Mouse (Mus musculus): ENCODE data around the gene Itln1.

Gene Itln1

DNA sequence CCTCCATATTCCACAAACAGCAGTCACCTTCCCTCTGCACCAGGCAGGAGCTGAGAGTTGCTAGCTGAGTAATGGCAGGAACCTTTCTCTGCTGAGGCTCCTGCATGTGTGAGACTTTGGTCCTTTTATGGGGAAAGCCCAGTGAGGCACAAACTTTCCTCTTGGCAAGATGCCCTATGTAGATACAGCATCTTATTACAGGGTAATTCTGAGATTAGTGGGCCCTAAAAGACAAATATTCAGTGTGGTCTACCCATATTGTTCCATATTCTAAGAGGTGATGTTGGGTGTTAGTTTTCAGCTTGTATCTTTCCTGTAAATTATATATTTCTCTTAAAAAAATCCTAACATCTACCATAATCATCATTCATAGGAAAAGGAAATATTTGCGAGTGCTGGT, at the start of gene Itln1:
Gene Itln1, minus strand, starts transcription at position 101 of the 400 bp plus-strand sequence.
- DNase-seq = no peak

DNA sequence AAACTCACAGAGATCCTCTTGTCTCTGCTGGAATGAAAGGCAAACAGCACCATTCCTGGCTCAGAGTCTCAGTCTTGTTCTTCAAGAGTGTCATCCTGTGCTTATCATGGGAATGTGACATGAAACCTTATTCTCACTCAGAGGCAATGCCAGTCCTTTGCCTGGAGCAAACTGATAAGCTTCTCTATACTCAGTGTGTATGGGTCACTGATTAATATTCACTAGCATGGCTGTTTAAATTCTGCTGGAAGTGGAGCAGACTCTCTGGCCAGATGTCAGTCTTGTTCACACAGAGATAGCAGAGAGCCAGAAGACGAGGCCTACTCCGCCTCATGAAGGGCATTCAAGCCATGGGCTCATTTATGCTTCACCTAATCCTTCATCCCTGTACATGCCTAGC, 49.5 kb upstream of the Itln1 start:
- no peak for DNase-seq

DNA sequence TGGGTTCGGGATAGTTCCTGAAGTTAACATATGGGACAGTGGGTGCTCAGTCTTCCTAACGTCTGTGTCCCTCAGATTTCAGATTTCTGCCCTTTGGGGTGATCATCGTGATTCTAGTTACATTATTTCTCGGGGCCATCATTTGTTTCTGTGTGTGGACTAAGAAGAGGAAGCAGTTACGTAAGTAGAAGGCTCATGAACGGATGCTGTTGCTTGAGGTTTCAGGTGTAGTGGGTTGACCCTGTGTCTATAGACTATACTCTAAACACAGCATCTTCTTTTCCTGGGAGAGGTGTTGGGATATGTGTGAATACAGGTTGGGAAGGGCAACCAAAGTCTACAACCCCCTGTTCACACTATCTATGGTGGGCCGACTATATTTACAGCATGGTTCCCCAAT, 42.1 kb upstream of the Itln1 start:
- no peak for DNase-seq

DNA sequence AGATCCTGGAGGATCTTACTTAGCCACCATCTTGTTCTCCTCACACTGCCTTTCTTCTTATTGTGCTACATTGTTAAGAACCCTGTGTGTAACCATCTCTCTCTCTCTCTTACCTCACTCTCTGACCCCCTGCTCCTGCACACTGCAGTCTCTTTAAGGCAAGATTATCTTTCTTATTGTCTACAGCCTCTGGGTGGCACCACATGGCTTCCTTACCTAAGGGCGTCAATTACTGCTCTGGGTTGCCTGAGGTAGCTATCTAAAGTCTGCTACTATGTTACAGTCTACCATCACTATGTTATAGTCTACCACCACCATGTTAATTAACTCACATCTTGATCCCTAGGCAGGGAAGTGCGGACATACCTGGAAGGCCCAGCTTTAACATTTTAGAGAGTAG, 33.3 kb upstream of the Itln1 start:
- no peak for DNase-seq

DNA sequence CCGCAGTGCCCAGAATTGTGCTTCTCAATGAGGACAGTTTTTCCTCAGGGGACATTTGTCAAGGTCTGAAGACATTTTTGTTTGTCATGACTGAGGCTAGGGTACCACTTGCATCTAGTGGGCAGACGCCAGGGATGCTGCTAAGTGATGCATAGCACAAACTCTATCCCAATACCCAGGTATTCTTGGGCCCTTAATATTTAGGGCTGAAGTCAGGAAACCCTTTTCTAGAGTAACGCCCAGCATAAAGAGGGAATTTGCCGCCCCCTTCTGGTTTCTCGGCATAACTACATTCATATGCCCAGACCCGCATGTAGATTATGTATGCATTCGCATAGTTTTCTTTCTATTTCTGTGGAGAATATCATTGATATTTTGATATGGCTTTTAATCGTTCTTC, 31.7 kb upstream of the Itln1 start:
- DNase-seq = peak; percentile 66 to 69

DNA sequence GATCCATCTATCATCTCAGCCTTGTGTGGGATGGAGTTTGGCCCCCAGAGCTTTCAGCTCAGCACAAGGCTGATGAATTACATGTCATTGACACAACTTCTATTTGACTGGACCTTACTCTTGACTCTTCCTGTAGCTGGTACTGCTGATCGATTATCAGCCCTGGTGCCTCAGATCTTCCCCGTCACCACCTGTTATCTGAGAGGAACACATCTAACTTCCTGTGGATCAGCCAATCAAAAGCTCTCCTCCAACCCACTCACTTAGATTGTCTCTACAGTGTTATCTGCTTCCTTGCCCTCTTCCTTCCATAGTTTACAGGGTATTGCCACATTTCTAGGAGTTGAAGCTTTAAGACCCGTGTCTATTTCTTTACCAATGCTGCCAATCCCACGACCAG, 30.8 kb upstream of the Itln1 start:
- DNase-seq = no peak

DNA sequence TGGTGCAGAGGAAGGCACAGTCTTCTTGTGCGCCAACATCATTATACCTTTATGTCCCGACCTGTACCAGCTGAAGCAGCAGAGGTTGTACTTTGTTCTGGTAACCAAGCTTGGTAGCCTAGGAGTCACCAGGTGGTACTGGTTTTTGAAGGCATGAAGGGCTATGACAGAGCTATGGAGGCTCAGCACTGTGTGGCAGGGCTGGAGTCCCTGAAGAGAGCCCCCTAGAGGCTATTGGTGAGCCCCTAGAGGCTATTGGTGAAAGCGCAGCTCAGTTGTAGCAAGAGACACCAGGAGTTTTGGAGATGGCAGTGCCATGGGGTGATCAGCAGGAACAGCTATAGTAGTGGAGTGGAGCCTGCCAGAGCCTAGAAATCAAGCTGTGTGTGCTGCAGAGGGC, 29.2 kb upstream of the Itln1 start:
- peak; percentile 12 to 34 for DNase-seq

DNA sequence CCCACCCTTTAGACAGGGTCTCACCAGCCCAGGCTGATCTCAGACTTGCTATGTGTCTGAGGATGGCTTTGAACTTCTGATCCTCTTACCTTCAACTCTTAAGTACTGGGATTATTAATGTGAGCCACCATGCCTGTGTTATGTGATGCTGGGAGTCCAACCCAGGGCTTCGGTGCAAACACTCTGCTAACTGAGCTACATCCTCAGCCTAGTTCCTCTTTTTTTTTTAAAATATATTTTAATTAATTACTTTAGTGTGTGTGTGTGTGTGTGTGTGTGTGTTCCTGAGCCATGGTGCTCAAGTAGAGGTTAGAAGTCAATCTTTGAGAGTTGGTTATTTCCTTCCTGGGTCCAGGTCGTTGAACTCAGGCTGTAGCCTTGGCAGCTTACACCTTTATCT, 27.9 kb upstream of the Itln1 start:
- no peak for DNase-seq

DNA sequence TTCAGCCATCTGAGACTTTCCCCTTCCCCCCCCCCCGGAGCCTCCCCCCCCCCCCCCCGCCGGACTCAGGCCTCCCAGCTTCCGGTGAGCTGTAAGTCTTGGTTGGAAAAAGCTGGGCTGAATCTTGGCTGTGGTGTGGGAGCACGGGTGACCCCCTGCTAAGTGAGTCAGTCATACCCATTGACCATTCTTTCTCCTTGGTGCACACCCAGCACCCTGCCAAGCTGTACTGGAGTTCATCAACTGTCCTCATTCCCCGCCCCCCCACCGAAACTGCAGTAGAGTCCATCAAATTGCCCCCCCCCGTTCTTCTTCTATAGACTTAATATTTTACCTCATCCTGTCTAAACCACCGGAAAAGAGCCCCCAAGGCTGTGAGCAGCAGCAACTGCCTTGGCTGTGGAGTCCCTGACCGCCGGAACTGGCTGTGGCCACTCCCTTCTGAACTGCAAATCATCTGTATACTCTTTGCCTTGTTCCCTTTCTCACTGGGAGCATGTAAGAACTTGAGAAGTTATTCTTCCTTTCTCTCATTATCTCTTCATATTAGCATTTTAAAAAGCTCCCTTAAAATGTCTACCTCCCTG, 26.6 kb upstream of the Itln1 start:
- no peak for DNase-seq

DNA sequence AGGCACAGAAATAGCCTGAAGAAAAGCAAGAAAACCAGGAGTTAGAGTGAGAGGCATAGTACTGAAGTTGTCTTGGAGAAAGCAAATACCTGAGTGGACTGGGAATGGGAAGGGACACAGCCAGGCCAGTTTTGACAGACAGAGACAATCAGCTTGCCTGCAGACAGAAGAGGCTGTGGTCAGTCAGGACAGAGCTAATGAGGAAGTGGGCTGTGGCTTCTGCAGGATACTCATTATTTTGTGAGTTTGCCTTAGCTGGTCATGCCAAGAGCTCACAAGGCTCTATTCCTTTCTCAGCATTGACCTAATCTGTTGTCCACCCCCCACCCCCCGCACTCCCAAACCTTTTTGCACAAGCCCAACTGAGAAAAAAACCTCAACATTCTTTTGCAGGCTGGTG, 26.1 kb upstream of the Itln1 start:
- no peak for DNase-seq

DNA sequence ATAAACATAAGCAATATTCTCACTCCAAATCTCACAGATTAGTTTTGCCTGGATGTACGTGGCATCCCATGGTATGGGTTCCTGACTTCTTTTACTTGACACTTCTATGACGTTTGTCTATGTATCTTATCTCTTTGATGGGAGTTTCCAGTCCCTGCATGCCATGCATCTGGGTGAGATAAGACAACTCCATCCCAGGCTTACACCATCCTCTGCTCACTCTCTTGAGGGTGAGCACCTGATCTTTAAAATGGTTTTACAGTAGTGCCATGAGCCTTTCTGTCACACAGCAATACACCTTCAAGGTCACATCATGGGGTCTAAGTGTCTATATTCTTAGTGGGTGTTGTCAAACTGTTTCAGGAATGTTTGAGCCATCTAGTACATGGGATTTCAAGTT, 25.2 kb upstream of the Itln1 start:
- DNase-seq = no peak

DNA sequence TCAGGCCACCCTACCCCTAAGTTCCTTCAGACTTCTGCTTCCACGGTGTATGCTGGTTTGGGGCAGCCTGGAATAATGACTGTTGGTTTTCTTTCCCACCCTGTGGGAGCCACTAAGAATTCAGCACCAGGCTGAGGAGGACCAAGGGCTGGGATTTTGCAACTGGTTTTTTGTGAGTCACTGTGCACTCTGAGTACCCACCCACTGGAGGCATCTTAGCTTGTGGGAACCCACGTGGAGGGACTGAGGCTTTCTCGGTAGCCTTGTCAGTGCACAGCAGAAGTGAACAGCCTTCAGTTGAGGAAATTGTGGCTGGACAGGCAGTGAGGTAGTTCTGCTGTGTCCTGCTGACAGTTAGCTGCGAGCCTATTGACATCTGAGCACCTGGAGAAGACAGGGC, 23.8 kb upstream of the Itln1 start, which contains the start of gene Cd244a:
Gene Cd244a, plus strand, starts transcription at position 296 of the 400 bp plus-strand sequence.
- no peak for DNase-seq

DNA sequence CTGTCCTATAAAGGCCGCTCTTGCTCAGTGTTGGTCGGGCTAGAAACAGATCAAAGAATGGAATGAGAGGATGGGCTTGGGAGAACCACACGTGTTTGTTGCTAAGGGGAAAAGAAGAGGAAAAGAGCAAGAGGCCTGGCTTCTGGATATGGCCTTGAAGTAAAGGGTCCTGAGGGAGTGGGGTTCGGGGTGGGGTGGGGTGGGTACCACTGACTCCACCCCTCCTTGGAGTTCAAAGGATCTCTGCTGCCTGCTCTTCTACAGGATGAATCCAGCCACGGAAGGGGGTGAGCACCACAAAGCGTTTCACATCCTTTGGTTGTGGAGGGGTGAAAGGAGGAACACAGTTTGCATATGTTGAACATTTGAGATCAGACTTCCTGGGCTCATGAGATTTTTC, 23.3 kb upstream of the Itln1 start:
- DNase-seq = no peak

DNA sequence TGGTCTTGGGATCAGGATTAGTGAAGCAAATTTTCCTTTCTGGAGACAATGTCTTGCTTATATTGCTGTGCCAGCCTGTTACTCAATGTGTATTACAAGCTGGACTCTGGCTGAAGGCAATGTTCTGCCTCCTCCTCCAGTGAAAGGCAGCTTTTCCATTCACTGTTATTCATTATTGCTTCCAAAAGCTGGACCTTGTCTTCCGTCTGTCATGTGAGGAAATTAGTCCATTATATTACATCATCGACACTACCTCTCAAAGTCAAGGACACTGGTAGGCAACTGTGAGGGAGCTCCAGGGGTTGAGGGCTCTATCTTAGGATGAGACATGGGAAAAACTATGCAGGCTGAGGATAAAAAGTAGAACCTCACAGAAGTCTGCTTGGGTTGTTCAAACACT, 21.3 kb upstream of the Itln1 start:
- no peak for DNase-seq

DNA sequence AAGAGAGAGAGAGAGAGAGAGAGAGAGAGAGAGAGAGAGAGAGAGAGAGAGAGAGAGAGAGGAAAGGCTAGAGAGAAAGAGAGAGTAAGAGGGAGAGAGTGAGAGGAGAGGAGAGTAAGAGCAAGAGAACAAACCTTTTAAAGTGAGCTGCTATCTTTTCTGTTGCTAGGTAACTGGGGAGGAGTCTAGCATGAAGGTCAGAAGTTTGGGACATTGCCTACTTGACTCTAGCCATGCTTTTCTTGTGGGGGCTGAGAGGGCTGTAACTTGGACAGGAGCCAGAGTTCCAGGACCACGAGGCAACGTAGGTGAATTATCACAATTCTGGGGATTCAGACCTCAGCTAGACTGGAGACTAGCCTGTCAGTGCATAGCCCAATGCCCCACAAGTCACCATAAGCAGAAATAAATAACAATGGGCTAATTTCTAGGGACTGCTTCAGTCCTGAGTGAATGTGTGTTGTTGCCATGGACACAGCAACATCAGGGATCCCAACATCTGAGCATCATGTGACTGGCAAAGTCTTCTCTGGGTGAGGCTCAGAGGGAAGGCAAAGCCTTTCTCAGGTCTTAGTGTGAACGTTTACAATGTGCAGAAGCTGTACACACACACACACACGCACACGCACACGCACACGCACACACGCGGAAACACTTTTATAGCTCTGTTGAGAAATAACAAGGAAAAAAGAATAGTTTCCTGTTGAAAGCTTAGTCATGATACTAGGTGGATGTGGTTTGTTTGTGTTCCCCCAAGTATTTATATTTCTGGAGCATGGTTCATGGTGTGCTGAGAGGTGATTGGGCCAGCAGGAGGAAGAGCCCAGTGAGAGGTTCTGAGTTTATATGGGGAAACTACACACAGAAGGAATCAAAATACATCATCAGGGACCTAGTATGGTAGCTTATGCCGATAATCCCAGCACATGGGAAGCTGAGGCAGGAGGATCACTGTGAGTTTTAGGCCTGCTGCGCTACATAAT, 18.6 kb upstream of the Itln1 start:
- DNase-seq = no peak

DNA sequence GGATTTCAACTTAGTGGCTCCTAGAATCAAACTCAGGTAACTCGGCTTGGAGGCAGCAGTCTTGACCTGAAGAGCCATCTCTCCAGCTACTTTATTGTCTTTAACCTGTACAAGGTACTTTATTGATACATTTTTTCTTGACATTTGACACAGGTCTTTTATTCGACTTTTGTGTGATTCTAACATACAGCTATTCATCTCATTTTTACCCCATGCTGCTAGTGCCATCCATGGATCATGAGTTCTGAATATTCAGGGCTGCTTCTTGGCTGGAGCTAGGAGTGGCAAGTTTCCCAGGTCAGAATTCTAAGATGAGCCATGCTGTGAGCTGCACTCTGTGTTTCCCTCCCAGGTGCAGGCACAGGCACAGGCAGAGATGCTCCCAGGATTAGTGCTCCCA, 17.1 kb upstream of the Itln1 start:
- no peak for DNase-seq

DNA sequence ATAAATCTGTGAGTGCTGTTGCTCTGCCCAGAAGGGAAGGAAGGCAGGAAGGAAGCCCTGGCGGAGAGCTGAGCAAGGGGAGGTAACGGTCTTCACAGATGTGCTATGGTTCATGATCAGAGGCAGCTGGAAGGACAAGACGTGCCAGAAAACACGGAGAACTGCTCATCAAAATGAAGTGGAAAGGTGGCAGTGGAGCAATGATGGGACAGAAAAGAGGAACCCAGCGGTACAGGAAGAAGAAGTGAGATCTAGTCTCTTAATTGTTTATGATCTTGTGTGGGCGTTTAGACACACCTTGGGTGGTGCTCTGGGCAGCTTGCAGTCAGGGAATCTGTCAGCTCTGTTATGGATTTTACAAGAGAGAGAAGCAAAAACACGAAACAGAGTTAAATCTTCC, 16.2 kb upstream of the Itln1 start:
- no peak for DNase-seq

DNA sequence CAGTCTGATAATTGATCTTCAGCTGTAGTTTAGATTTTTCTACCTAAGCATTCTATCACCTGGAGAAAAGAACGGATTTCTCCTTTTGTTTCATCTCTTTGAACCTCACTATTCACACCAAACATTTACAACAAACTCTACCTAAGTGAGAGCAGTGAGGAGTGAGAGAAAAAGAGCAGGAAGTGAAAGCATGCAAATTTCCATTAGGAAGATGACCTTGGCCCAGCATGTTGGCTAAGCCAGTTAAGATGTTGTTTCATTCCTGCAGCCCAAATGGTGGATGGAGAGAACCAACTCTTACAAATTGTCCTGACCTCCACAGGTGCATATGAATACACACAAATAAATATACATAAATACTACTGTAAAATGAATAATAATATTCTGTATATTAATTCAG, 5.6 kb upstream of the Itln1 start:
- DNase-seq = no peak

DNA sequence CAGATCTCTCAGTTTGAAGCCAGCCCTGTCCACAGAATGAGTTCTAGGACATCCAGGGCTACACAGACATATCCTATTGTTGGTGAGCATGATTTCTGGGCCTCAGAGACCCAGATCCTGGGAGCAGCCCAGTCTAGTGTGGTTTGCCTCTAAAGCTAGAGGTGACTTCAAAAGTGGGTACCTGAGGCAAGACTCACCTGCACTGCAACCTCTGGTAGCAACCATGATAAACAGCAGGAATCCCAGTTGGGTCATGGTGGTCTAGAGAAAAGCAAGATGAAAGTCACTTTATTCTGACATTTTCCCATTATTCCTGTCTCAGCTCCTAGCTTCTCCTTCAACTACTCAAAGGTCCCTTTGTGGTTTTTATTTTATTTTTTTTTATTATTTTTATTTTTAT, 537 bp downstream of the Itln1 start:
- DNase-seq = no peak

DNA sequence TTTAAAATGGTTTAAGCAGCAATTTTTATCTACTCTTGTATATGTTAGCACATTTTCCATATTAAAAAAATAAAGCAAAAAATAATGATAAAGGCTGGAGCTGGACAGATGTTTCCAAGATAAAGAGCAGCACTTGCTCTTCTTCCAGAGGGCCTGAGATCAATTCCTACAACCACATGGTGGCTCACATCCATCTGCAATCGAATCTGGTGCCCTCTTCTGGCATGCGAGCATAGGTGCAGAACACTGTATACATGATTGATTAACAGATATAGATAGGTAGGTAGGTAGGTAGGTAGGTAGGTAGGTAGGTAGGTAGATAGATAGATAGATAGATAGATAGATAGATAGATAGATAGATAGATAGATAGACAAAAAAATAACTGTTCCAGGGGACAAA, 2.3 kb downstream of the Itln1 start:
- no peak for DNase-seq

DNA sequence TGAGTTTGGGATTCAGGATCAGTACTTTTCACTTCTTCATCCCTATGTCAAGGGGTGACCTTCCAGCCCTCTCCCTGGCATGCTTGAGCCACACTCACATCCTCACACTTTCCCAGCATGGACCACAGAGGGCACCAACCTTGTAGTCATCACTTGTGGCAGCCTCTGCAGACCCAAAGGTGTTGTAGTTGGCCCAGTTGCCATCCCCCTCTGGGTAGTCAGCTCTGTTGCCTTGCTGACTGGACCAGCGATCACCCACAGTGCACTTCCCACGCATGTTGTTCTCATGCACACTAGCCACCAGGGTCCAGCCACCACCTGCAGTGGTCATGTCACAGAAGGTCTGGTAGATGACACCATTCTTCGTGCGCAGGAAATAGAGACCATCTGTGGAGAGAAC, 3.7 kb downstream of the Itln1 start:
- DNase-seq = no peak

DNA sequence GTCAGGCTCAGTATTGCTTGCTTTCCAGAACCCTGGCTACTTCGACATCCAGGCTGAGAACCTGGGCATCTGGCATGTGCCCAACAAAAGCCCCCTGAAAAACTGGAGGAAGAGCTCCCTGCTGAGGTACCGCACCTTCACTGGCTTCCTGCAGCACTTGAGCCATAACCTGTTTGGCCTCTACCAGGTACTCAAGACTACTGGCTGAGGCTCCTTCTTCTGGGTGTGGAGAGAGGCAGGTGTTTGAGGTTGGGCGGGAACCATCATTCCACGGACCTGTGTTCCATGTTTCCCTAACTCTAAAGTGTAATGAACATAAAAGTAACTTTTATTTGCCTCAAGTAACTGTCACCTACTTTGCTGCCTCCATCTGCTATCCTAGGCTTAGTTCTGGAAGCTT, 19.5 kb downstream of the Itln1 start:
- no peak for DNase-seq

DNA sequence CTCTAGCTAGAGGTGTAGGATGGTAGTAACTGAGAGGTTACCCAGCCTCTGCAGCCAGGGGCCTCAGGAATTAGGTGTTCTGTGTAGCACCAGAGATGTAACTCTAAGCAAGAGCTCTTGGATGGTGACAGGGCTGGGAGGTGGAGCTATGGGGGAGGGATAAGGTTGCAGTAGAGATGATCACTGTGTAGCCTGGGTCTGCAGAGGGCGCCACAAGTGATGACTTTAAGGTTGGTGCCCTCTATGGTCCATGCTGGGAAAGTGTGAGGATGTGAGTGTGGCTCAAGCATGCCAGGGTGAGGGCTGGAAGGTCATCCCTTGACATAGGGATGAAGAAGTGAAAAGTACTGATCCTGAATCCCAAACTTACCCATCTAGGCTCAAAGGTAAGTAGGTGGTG, 20.1 kb downstream of the Itln1 start:
- no peak for DNase-seq

DNA sequence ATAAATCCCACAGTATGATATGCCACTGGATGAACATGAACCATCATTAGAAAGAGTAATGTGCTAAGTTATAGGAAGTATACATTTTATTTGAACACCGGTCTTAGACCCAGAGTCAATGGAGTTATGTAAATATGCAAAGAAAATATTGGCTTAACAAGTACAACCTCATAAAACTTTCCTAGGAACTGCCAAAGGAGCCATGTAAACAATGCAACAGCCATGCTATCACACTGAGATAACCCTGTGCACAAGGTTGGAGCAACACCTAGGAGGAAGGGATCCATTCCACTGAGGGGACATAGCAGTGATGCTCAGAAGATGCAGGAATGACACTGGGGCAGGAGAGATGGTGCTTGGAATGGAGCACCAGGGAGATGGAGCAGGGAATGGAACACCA, 21.3 kb downstream of the Itln1 start:
- DNase-seq = no peak

DNA sequence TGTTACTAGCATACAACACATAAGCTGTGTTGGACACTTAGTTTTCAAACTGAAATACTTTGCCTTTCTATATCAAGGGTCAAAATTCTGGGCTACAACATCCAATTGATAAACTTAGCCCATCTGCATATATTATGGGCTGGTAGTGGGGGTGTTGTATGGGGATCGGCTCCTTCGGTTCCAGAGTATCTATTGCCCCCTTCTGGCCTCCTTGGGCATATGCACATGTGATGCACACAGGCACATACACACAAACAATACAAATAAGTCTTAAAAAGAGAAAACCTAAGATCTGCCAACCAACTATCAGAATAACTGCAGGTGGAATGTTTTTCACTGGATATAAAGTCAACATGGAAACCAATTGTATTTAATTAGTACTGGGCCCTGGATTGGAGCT, 21.9 kb downstream of the Itln1 start:
- no peak for DNase-seq
